Mouse (Mus musculus) neutrophil, adult 5-6 weeks (primary cell): Measurements from ENCODE around the gene Ldlrad3. TPM values are rescaled to one million over a fixed set of nuclear protein-coding genes. Genes with fewer than 3 reads are reported as not detected.

Experiments
- ATAC-seq: fragments of 151-379, 151-347 bp; 2 replicates; pipeline ENCODE4 v1.8.0; 2017; ENCODE audit warnings: mild to moderate bottlenecking, moderate TSS enrichment; ENCODE audit not compliant: insufficient number of reproducible peaks, poor library complexity, low FRiP score, severe bottlenecking; ENCODE audit errors: extremely low read depth
- total RNA-seq: library from RNA; stranded (forward); fragments of 200-1000 nt; gene quantifications from 2 replicates; pipeline ENCODE4 v1.2.3, GENCODE M21; 2017

The Ldlrad3 gene
- total RNA-seq, 1 experiment from 2014 or later, result 5.7 TPM

DNA sequence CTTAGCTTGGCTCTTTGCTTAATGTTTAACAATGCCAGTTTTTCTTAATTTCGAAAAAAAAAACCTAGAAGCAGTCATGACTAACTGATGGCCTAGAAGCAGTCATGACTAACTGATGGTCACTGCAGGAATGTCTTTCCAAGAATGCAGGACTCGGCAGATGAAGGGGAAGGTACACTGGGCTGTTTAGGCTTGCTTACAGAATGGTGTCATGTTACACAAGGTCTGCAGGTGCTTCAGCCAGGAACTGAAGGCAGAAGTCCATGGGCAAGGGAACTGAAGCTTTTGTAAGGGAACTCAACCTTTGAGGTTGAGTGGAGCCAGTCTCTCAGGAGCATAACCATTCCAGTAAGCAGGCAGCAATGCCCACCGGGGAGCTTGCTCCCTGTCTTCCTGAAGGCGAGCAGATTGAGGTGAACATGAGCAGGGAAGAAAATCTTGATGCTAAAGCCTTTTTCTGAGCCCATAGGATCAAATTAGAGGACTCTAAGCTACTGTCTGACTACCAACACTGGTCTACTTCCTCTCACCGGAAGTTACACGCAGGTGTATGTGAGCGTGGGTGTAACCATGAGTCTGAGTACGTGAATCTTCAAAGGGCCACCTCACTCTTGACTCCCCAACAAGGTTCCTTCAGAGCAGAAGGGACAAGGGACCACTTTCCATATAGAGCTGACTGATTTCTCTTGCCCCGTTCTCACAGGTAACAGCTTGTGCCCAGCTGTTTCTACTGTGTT, 193.4 kb downstream of the Ldlrad3 start:
- ATAC-seq, result peak; percentile 82

- ATAC-seq, result 0 out of 2 replicates have a peak, but pooled peaks have one; percentile 26
Observed at GRCm38 (mm10) chr2:101991726-101992125, 194.5 kb downstream of the Ldlrad3 start.

DNA sequence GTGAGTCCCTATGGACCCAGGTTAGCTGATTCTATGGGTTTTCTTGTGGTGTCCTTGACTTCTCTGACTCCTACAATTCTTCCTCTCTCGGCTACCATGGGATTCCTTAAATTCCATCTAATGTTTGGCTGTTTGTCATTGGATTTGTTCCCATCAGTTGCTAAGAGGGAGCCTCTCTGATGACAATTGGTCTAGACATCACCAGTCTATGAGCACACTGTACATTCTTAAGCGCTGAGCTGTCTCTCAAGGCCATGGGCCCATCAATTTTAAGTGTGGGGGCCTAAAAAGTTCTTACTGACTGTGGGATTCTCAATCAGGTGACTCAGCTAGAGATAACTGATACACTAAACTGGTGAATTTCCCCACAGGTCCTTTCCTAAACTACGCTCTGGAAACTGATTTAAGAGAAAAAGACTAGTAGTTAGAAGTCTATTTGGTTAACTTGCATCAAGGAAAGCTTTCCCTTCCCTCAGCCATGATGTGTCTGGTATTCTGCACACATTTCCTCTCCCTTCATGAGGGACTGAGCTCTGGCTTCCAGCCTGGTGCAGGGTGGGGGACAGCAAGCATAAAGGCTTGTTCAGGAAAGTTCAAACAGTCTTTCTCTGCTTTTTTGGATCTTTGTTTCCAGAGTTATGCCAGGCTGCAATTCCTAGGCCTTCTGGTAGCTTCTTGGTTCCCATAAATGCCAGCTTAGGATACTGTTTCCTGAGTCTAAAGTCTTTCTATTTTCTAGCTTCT, 199.7 kb downstream of the Ldlrad3 start:
- no peak for ATAC-seq

- ATAC-seq, result no peak
Observed at GRCm38 (mm10) chr2:101983853-101984543, 202.2 kb downstream of the Ldlrad3 start.

- ATAC-seq, result no peak
Observed at GRCm38 (mm10) chr2:101983082-101983852, 202.9 kb downstream of the Ldlrad3 start.

- no peak for ATAC-seq
Observed at GRCm38 (mm10) chr2:101981964-101982498, 204.2 kb downstream of the Ldlrad3 start.

GRCm38 (mm10) chr2:101981211-101981610, 205.0 kb downstream of the Ldlrad3 start:
- no peak for ATAC-seq

DNA sequence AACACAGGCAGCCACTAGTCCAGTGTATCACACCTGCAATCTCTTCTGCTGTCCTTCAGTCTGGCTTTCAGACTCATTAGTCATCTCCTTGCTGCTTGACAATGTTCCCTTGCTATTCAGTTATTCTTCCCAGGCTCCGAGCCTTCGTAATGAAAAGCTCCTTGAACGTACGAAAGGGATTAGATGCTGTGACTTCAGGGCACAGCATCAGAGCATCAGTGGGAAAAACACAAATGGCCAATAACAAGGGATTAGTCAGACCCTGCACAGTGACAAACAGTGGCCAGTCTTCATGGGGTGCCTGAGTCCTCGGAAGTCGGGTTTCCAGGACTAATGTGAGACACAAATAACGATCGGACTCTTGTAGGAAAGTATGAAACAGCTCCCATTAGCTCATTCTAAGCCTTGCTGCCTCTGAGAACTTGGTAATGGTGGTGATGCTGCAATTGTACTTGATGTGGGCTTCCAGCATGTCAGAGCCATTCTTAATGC, 205.7 kb downstream of the Ldlrad3 start:
- no peak for ATAC-seq

DNA sequence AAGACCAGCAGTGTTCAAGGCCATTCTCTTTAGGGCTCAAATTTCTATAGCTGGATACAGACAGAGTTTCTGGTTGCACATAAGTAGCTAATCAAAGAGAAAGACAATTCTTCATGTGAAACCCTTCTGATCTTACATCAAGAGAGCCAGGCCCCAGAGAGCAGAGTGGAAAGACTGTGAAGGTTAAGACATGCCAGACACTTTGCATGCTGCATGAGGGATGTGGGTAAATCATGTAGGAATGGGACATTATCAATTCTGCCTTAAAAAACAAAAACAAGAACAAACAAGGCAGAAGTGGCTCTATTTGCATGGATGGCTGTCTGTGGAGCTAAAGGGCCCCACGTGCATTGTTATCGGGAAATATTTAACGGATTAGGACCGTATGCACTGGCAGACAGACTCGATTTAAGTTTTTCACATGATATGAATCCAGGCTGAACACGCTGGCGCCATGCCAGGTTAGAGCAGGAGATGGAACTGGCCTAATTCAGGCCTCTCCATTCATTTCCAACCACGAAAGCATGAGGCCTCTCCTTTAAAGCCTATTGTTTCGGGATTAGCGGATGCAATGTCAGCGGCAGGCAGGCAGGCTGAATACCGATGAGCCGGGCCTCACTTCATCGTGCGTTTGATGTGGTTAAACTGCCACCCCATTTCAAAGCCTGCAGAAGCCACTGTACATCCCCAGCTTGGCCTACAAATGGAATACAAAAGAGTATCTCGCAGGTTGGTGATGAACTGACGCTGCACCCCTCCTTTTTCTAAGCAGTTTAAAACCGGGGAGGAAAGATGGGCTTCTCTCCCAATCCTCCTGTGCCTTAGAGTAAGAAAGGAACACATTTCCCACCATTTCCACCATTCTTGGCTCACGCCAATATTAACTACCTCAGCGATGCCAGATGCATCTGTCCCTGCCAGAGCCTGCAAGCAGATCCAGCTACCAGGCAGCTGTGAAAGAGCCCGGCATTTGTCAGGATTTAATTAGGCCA, 207.4 kb downstream of the Ldlrad3 start:
- ATAC-seq, result no peak

- ATAC-seq, result no peak
Observed at GRCm38 (mm10) chr2:101976399-101977064, 209.7 kb downstream of the Ldlrad3 start.

GRCm38 (mm10) chr2:101973810-101974209, 212.4 kb downstream of the Ldlrad3 start:
- ATAC-seq, result no peak

- no peak for ATAC-seq
Observed at GRCm38 (mm10) chr2:101967601-101968000, 218.6 kb downstream of the Ldlrad3 start.

DNA sequence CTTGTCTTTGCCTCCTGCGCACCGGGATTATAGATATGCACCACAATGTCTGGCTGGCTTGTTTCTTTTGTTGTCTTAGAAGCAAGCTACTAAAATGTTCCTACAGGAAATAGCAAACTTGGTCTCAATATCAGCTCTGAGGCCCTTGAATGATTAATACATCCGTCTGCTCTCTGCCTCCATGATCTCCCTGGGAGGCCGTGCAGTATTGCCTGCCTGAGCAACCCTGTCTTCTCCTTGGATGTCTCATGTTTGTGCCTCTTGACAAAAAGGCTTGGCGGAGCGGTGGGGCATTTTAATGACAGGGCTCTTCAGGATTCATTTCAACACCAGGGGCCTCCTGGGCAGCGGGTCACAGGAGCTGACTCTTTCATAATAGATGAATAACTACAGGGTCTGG, 219.0 kb downstream of the Ldlrad3 start:
- ATAC-seq, result no peak

DNA sequence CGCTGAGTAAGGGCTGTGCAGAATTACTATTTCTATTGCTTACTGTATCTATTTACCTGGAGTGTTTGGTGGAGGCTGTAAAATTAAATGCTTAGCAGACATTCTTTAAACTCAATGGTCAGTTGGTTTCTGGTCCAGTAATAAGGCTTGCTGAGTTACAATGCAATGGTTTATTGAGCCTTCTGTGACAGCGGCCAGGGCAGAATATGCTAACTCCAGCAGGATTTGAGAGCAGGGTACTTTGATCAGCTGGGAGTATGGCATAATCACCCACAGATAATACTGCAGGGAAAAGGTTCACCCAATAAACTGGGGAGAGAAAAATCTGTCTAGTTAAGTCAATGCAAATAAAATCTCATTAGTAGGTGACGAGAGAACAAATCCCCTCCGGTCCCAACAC, 220.2 kb downstream of the Ldlrad3 start:
- no peak for ATAC-seq

GRCm38 (mm10) chr2:101965515-101965914, 220.7 kb downstream of the Ldlrad3 start:
- ATAC-seq, result no peak

- no peak for ATAC-seq
Observed at GRCm38 (mm10) chr2:101963367-101963766, 222.8 kb downstream of the Ldlrad3 start.

DNA sequence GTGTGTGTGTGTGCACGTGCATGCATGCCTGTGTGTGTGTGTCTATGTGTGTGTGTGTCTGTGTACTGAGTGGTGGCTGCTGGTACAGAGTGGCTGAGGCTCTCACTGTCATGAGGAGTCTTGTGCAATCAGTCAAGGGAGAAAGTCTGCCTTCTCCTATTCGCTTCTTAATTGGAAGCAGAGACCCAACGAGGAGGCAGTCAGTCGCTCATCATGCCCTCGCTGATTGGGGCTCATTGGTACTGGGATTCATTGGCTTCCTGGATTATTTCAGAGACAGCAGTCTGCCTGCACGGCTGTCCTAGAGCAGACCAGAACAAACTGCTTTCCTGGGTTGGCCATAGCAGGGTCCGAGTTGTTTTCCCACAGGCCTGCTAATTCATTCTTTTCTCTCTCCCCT, 223.8 kb downstream of the Ldlrad3 start:
- no peak for ATAC-seq
